Mouse (Mus musculus) lung, postnatal 0 days (tissue): ENCODE results near the gene E330021D16Rik. TPM values are rescaled to one million over a fixed set of nuclear protein-coding genes. Genes with fewer than 3 reads are reported as not detected.

Source experiments
- ATAC-seq: fragments of 200-750 bp; cut with Nextera tagmentation; 2 replicates; pipeline ENCODE4 v1.8.0; 2017; ENCODE audit warnings: moderate library complexity
- DNase-seq: peaks from one replicate; pipeline ENCODE4 v3.0.0-alpha.2; 2016; ENCODE audit warnings: low spot score
- H3K27ac ChIP-seq: fragments of 300-500 bp; sonication (generic); 2 replicates; pipeline ENCODE4 v1.5.1; 2014; ENCODE audit warnings: antibody characterized with exemption, mild to moderate bottlenecking, low read length, mixed read lengths
- H3K27me3 ChIP-seq: fragments of 300-500 bp; sonication (generic); replicated peaks from 2 replicates; pipeline ENCODE4 v1.6.1; 2014; ENCODE audit warnings: low read length, mixed read lengths; ENCODE audit not compliant: insufficient read depth
- H3K36me3 ChIP-seq: fragments of 300-500 bp; sonication (generic); 2 replicates; pipeline ENCODE4 v1.6.1; 2014; ENCODE audit warnings: low read length, mixed read lengths; ENCODE audit not compliant: insufficient read depth
- H3K4me1 ChIP-seq: fragments of 300-500 bp; sonication (generic); 2 replicates; pipeline ENCODE4 v1.6.1; 2014; ENCODE audit warnings: antibody characterized with exemption, low read depth, low read length, mixed read lengths; ENCODE audit not compliant: insufficient read depth
- H3K4me2 ChIP-seq: fragments of 300-500 bp; sonication (generic); replicated peaks from 2 replicates; pipeline ENCODE4 v1.6.1; 2014; ENCODE audit warnings: low read depth, mild to moderate bottlenecking, low read length, moderate library complexity, mixed read lengths
- H3K4me3 ChIP-seq: fragments of 300-500 bp; sonication (generic); 2 replicates; pipeline ENCODE4 v1.5.1; 2014; ENCODE audit warnings: low read depth, low read length
- H3K9ac ChIP-seq: fragments of 300-500 bp; sonication (generic); replicated peaks from 2 replicates; pipeline ENCODE4 v1.6.1; 2014; ENCODE audit warnings: low read depth, mild to moderate bottlenecking
- H3K9me3 ChIP-seq: fragments of 300-500 bp; sonication (generic); 2 replicates; pipeline ENCODE4 v1.6.1; 2016; ENCODE audit warnings: low read length, mixed read lengths
- CTCF ChIP-seq: IDR thresholded peaks from 2 replicates; pipeline ENCODE4 v1.5.1; 2016; ENCODE audit warnings: antibody characterized with exemption, mild to moderate bottlenecking
- EP300 ChIP-seq: IDR thresholded peaks from 2 replicates; pipeline ENCODE4 v1.6.1; 2016; ENCODE audit warnings: antibody characterized with exemption, mild to moderate bottlenecking, control low read depth
- WGBS: fragments of 180-500 bp; shearing (Covaris S2); extraction: QIAGEN DNeasy Blood & Tissue Kit; methylation state at CpG from one replicate; pipeline ENCODE4 v1.1.7; 2014; 5-methylcytosine and 5-hydroxymethylcytosine counted together
- polyA plus RNA-seq: library from polyadenylated mRNA; unstranded; fragments of >200 nt; fragmentation: Nextera tagmentation; extraction: Ambion mirVana; gene quantifications from 2 replicates; pipeline ENCODE4 v1.2.1, GENCODE M21; 2015

E330021D16Rik gene
- polyA plus RNA-seq, 1 experiment from 2014 or later = 0.11 TPM

GRCm38 (mm10) chr6:136433573-136433972 lies 18.2 kb upstream of the E330021D16Rik start:
- Histone ChIP-seq H3K36me3 (no peaks in the 10 kb centered on the region), H3K27ac (no peak overlapping the region), H3K4me1 (no peaks in the 10 kb centered on the region), H3K9me3 (no peaks in the 10 kb centered on the region), H3K9ac (no peak overlapping the region), H3K27me3 (no peaks in the 10 kb centered on the region), H3K4me2 (no peak overlapping the region), H3K4me3 (no peak overlapping the region)
- no peak for ATAC-seq
- TF ChIP-seq EP300 (no peak), CTCF (no peak)
- 68% methylated on average over 6 of the region's 6 CpGs for WGBS
- peak; percentile 25 for DNase-seq

- Histone ChIP-seq H3K4me2 (no peak overlapping the region), H3K27me3 (no peaks in the 10 kb centered on the region), H3K27ac (no peak overlapping the region), H3K36me3 (no peaks in the 10 kb centered on the region), H3K9ac (no peak overlapping the region), H3K4me1 (no peaks in the 10 kb centered on the region), H3K9me3 (no peaks in the 10 kb centered on the region), H3K4me3 (no peak overlapping the region)
- WGBS = 18% methylated on average over 7 of the region's 7 CpGs
- ATAC-seq = no peak
- no peak for DNase-seq
- TF ChIP-seq EP300 (0 out of 2 replicates have a peak, but pooled peaks have one; percentile 13), CTCF (no peak)
These were observed 16.5 kb upstream of the E330021D16Rik start for GRCm38 (mm10) chr6:136431896-136432248.

GRCm38 (mm10) chr6:136431169-136431895 lies 16.0 kb upstream of the E330021D16Rik start:
- TF ChIP-seq EP300 = no peak
- TF ChIP-seq CTCF = no peak
- no peak overlapping the region for H3K27ac ChIP-seq
- no peaks in the 10 kb centered on the region for H3K9me3 ChIP-seq
- no peaks in the 10 kb centered on the region for H3K27me3 ChIP-seq
- WGBS = 25% methylated on average over 10 of the region's 10 CpGs
- ATAC-seq (no peak), DNase-seq (no peak)
- H3K4me2 ChIP-seq = no peak overlapping the region
- no peak overlapping the region for H3K4me3 ChIP-seq
- no peak overlapping the region for H3K9ac ChIP-seq
- no peaks in the 10 kb centered on the region for H3K4me1 ChIP-seq
- no peaks in the 10 kb centered on the region for H3K36me3 ChIP-seq

GRCm38 (mm10) chr6:136429441-136429840 lies 14.1 kb upstream of the E330021D16Rik start:
- Histone ChIP-seq H3K9me3 (no peaks in the 10 kb centered on the region), H3K27me3 (no peaks in the 10 kb centered on the region), H3K4me3 (no peak overlapping the region), H3K27ac (no peak overlapping the region), H3K4me1 (no peaks in the 10 kb centered on the region), H3K4me2 (no peak overlapping the region), H3K36me3 (no peaks in the 10 kb centered on the region), H3K9ac (no peak overlapping the region)
- 0 out of 2 replicates have a peak, but pooled peaks have one; percentile 13 for TF ChIP-seq CTCF
- no peak for TF ChIP-seq EP300
- DNase-seq = no peak
- 29% methylated on average over 4 of the region's 4 CpGs for WGBS
- peak; percentile 46; the same call in 1 of the 2 replicates for ATAC-seq

GRCm38 (mm10) chr6:136428412-136428811 lies 13.0 kb upstream of the E330021D16Rik start:
- ATAC-seq (no peak), DNase-seq (no peak)
- Histone ChIP-seq H3K4me2 (no peak overlapping the region), H3K27ac (no peak overlapping the region), H3K9ac (no peak overlapping the region), H3K27me3 (no peaks in the 10 kb centered on the region), H3K9me3 (no peaks in the 10 kb centered on the region), H3K4me3 (no peak overlapping the region), H3K36me3 (no peaks in the 10 kb centered on the region), H3K4me1 (no peaks in the 10 kb centered on the region)
- 88% methylated on average over 5 of the region's 5 CpGs for WGBS
- TF ChIP-seq CTCF = no peak
- TF ChIP-seq EP300 = no peak

GRCm38 (mm10) chr6:136427240-136427639 lies 11.9 kb upstream of the E330021D16Rik start:
- 53% methylated on average over 6 of the region's 6 CpGs for WGBS
- Histone ChIP-seq H3K36me3 (no peaks in the 10 kb centered on the region), H3K4me3 (no peak overlapping the region), H3K27ac (no peak overlapping the region), H3K4me1 (no peaks in the 10 kb centered on the region), H3K9me3 (no peaks in the 10 kb centered on the region), H3K27me3 (no peaks in the 10 kb centered on the region), H3K4me2 (no peak overlapping the region), H3K9ac (no peak overlapping the region)
- TF ChIP-seq EP300 (no peak), CTCF (no peak)
- DNase-seq (peak; percentile 67), ATAC-seq (peak; percentile 72)
